Mouse (Mus musculus): ENCODE results near the gene Plin2.

DNA sequence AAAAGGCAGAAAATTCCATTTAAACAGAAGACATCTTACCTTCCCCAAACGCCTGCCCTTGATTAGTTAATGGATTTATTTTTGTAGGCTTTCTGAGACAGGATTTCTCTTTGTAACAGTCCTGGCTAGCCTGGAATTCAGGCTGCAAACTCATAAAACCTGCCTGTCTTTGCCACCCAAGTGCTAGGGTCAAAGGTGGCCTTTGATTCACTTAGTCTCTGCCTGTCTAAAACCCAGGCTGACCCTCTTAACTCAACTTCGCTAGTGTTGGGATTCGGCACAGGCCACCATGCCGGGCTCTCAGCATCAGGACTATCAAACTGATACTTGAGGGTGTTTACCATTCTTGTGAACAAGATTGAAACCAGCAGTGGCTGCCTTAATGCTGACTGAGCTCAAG, 38.0 kb downstream of the Plin2 start:
- TF ChIP-seq POLR2A (IDR thresholded peaks at IDR 0.05; ENCODE audit: extremely low read depth, insufficient read depth, low read length) (no peak), CTCF (IDR thresholded peaks at IDR 0.05; ENCODE audit: extremely low read depth, insufficient read depth, low read length) (no peak)

All from cortical plate, adult 2 months (tissue).